Comparison of ENCODE assay signal across 8 mouse cellular contexts in genomic region chrX:72273966-72274658, GRCm38 (mm10). TPM values are rescaled to one million over a fixed set of nuclear protein-coding genes. Genes with fewer than 3 reads are reported as not detected.
DNase-seq lines count a peak whose midpoint lies in the region; ATAC-seq lines count a peak whose summit lies in the region.

No protein-coding gene starts in this region.

- H3K9me3 ChIP-seq in heart, embryonic 13.5 days, result no peaks in the 10 kb centered on the region
- H3K9me3 ChIP-seq in limb, embryonic 11.5 days (ENCODE audit: control insufficient read depth, low read length), result no peaks in the 10 kb centered on the region
- no peaks in the 10 kb centered on the region for H3K9me3 ChIP-seq in midbrain, embryonic 16.5 days (replicated peaks; ENCODE audit: control insufficient read depth, low read length, poor library complexity, severe bottlenecking)

- peak; percentile 12 for DNase-seq in embryo, embryonic 10.5 days (ENCODE audit: low spot score)
- no peak for DNase-seq in embryo, embryonic 9.5 days (ENCODE audit: extremely low spot score)
- DNase-seq in Muller cell, postnatal 12 days (ENCODE audit: inconsistent ontology term), result peak; percentile 16
- peak; percentile 21 for DNase-seq in limb, embryonic 11.5 days (ENCODE audit: low spot score)
- no peak for DNase-seq in left cerebral cortex, adult 8-10 months (ENCODE audit: low spot score in 2 of 2)
- no peak for DNase-seq in adrenal gland, postnatal 14 days

- H3K9ac ChIP-seq in heart, embryonic 13.5 days, result peak overlapping the region; percentile 71
- peak overlapping the region; percentile 32 for H3K9ac ChIP-seq in limb, embryonic 11.5 days (ENCODE audit: low read length)
- H3K9ac ChIP-seq in midbrain, embryonic 16.5 days (ENCODE audit: low read depth, low read length), result peak overlapping the region; percentile 49; the same call in 1 of the 2 replicates

- H3K27ac ChIP-seq in heart, embryonic 13.5 days (replicated peaks), result no peak overlapping the region
- H3K27ac ChIP-seq in limb, embryonic 11.5 days (replicated peaks; ENCODE audit: low read depth, low read length), result no peak overlapping the region
- H3K27ac ChIP-seq in midbrain, embryonic 16.5 days (ENCODE audit: low read length), result no peak overlapping the region

- peak overlapping the region; percentile 56 for H3K4me3 ChIP-seq in heart, embryonic 13.5 days
- H3K4me3 ChIP-seq in limb, embryonic 11.5 days (ENCODE audit: low read depth, low read length), result peak overlapping the region; percentile 39
- H3K4me3 ChIP-seq in midbrain, embryonic 16.5 days (ENCODE audit: low read depth, low read length), result peak overlapping the region; percentile 46

- H3K36me3 ChIP-seq in heart, embryonic 13.5 days, result no peaks in the 10 kb centered on the region
- H3K36me3 ChIP-seq in limb, embryonic 11.5 days (ENCODE audit: control insufficient read depth, insufficient read depth, low read length), result no peaks in the 10 kb centered on the region
- H3K36me3 ChIP-seq in midbrain, embryonic 16.5 days (ENCODE audit: control insufficient read depth, insufficient read depth, low read length), result no peaks in the 10 kb centered on the region

- no peaks in the 10 kb centered on the region for H3K27me3 ChIP-seq in heart, embryonic 13.5 days (replicated peaks)
- no peaks in the 10 kb centered on the region for H3K27me3 ChIP-seq in limb, embryonic 11.5 days (ENCODE audit: control insufficient read depth, insufficient read depth, low read length)
- H3K27me3 ChIP-seq in midbrain, embryonic 16.5 days (ENCODE audit: control insufficient read depth, insufficient read depth, low read depth, low read length), result no peaks in the 10 kb centered on the region

- H3K4me2 ChIP-seq in heart, embryonic 13.5 days, result peak overlapping the region; percentile 74
- H3K4me2 ChIP-seq in limb, embryonic 11.5 days (ENCODE audit: low read depth, severe bottlenecking), result peak overlapping the region; percentile 57
- peak overlapping the region; percentile 67 for H3K4me2 ChIP-seq in midbrain, embryonic 16.5 days (ENCODE audit: low read length)

- 0 out of 2 replicates have a peak, but pooled peaks cover 3% of the 10 kb centered on the region for H3K4me1 ChIP-seq in heart, embryonic 13.5 days
- H3K4me1 ChIP-seq in limb, embryonic 11.5 days (ENCODE audit: control insufficient read depth, insufficient read depth, low read length), result no peaks in the 10 kb centered on the region
- H3K4me1 ChIP-seq in midbrain, embryonic 16.5 days (ENCODE audit: control insufficient read depth, insufficient read depth, low read length), result no peaks in the 10 kb centered on the region; the same call in 1 of the 2 replicates

- ATAC-seq in heart, embryonic 13.5 days (ENCODE audit: extremely low read depth, insufficient number of reproducible peaks, low FRiP score, low TSS enrichment), result no peak
- peak; percentile 78 for ATAC-seq in limb, embryonic 11.5 days (ENCODE audit: insufficient number of reproducible peaks, low FRiP score, low TSS enrichment, low read depth)
- peak; percentile 57; the same call in 1 of the 2 replicates for ATAC-seq in midbrain, embryonic 16.5 days

- WGBS in heart, embryonic 13.5 days, result 17% methylated on average over 27 of the region's 27 CpGs
- WGBS in limb, embryonic 11.5 days, result 32% methylated on average over 27 of the region's 27 CpGs
- 16% methylated on average over 27 of the region's 27 CpGs for WGBS in midbrain, embryonic 16.5 days

RNA-seq across cellular contexts. Expression of gene Gabre, which starts 0.5 kb away (rescaled TPM):
- polyA plus RNA-seq in heart, embryonic 13.5 days (2015; fragmentation: Nextera tagmentation; extraction: Ambion mirVana), result 1.9 and 2.3 TPM in 2 replicates
- polyA plus RNA-seq in limb, embryonic 11.5 days (2014; fragmentation: Nextera tagmentation; extraction: Ambion mirVana), result 2.1 and 2.3 TPM in 2 replicates
- 0.52 and 0.90 TPM in 2 replicates for polyA plus RNA-seq in midbrain, embryonic 16.5 days (2015; fragmentation: Nextera tagmentation; extraction: Ambion mirVana)
- under 1 TPM; 0.13 to 0.72 (median 0.44) TPM for total RNA-seq in left cerebral cortex, adult 8-10 months (2022)
- total RNA-seq in adrenal gland, postnatal 14 days (2021), result 0.63 and 0.71 TPM in 2 replicates

RNA-seq across cellular contexts. Expression of gene Magea4, which starts 52.3 kb away (rescaled TPM):
- not detected in 2 replicates for polyA plus RNA-seq in heart, embryonic 13.5 days (2015; fragmentation: Nextera tagmentation; extraction: Ambion mirVana)
- not detected in 2 replicates for polyA plus RNA-seq in limb, embryonic 11.5 days (2014; fragmentation: Nextera tagmentation; extraction: Ambion mirVana)
- not detected in 2 replicates for polyA plus RNA-seq in midbrain, embryonic 16.5 days (2015; fragmentation: Nextera tagmentation; extraction: Ambion mirVana)
- not detected for total RNA-seq in left cerebral cortex, adult 8-10 months (2022)
- total RNA-seq in adrenal gland, postnatal 14 days (2021), result not detected in 2 replicates

Comparison
In these comparisons a context has a peak if more than half of its experiments do, and no peak if none do; other contexts are left out.
1. DNase-seq: peak in embryo, embryonic 10.5 days (single experiment), Muller cell, postnatal 12 days (single experiment) and limb, embryonic 11.5 days (single experiment); none in embryo, embryonic 9.5 days (single experiment), left cerebral cortex, adult 8-10 months (0 of 2) and adrenal gland, postnatal 14 days (single experiment).
2. Peak in every context shown above with its lines, with median percentiles within 50 percentile points of each other: H3K4me2 ChIP-seq, H3K4me3 ChIP-seq and H3K9ac ChIP-seq.